Mouse (Mus musculus) left cerebral cortex, postnatal 14 days (tissue): ENCODE measurements around the gene 4933414I15Rik. TPM values are rescaled to one million over a fixed set of nuclear protein-coding genes. Genes with fewer than 3 reads are reported as not detected.

Source experiments
- DNase-seq, 2 experiments: peaks; one replicate each; pipeline ENCODE4 v3.0.0; 2021 to 2022; ENCODE audit warnings: low spot score in 2 of 2, mixed read lengths in 1 of 2
- intact Hi-C: fragments of 180-260 bp; cut with DNase I; formaldehyde crosslinking; loops from one replicate; pipeline ENCODE4 v1.15.1; 2025
- total RNA-seq, 2 experiments: library from RNA; stranded (reverse); gene quantifications; 2 replicates each; pipeline ENCODE4 v1.2.3; 2021

4933414I15Rik gene
- total RNA-seq, 2 experiments from 2014 or later, result not detected

GRCm38 (mm10) chr11:50892441-50892840 is 51.1 kb downstream of the 4933414I15Rik start:
- DNase-seq, result no peak
- intact Hi-C loops, result no loop called here

Other genes starting within 250 kb of the 4933414I15Rik start
- 10 to 100 TPM; 50.3 to 55.3 TPM for gene Zfp354c, start 116.0 kb downstream of the 4933414I15Rik start, total RNA-seq
- gene Zfp879, start 102.2 kb downstream of the 4933414I15Rik start, total RNA-seq, result 1 to 10 TPM; 3.2 to 3.5 TPM
- not detected for gene Grm6, start 93.1 kb downstream of the 4933414I15Rik start, total RNA-seq
- 1 to 10 TPM; 5.9 to 6.7 TPM for gene Zfp454, start 56.1 kb downstream of the 4933414I15Rik start, total RNA-seq
- 10 to 100 TPM; 20.2 to 20.7 TPM for gene Zfp2, start 27.6 kb downstream of the 4933414I15Rik start, total RNA-seq
- 1 to 10 TPM; 3.8 to 4.0 TPM for gene Zfp354b, start 12.1 kb downstream of the 4933414I15Rik start, total RNA-seq
- not detected for gene Prop1, start 10.0 kb upstream of the 4933414I15Rik start, total RNA-seq
- not detected for gene Olfr1378, start 22.8 kb upstream of the 4933414I15Rik start, total RNA-seq
- gene Olfr1377, start 38.2 kb upstream of the 4933414I15Rik start, total RNA-seq, result not detected
- gene Olfr51, start 59.8 kb upstream of the 4933414I15Rik start, total RNA-seq, result not detected
- gene Olfr54, start 70.5 kb upstream of the 4933414I15Rik start, total RNA-seq, result not detected
- not detected for gene Olfr1375, start 104.3 kb upstream of the 4933414I15Rik start, total RNA-seq
- 10 to 100 TPM in 1 of 2 experiments, 1 to 10 TPM in 1; 7.9 to 10.6 TPM for gene Zfp354a, start 115.5 kb upstream of the 4933414I15Rik start, total RNA-seq